Mouse (Mus musculus): ENCODE data around the gene Slfnl1. TPM values are rescaled to one million over a fixed set of nuclear protein-coding genes. Genes with fewer than 3 reads are reported as not detected.

The Slfnl1 gene
- polyA plus RNA-seq, 1 experiment from 2014 or later: not detected

DNA sequence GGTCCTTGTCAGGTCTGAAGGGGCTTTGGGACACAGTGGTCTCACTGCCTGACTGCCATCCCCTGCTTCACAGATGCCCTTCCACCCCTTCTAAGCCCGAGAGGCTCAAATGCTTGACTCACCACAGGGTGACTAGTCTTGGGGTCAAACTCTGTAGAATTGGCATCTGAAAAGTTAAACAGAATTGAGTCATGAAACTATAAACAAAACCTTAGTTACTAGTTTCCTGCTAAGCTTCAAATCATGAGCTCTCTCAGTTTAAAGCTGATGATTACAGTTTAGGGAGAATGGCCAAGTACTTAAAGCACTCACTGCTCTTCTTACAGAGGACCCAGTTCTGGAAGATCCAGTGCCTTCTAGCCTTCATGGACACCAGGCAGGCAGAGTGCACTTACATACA lies 12.9 kb downstream of the Slfnl1 start:
- Histone ChIP-seq H3K36me3 (replicated peaks) (peaks cover 68% of the 10 kb centered on the region), H3K4me1 (no peaks in the 10 kb centered on the region), H3K27ac (no peak overlapping the region), H3K9ac (no peak overlapping the region), H3K27me3 (replicated peaks) (no peaks in the 10 kb centered on the region), H3K4me2 (no peak overlapping the region), H3K4me3 (no peak overlapping the region), H3K9me3 (no peaks in the 10 kb centered on the region)
- no peak for ATAC-seq (replicated peaks)
- WGBS: 92% methylated on average over 1 of the region's 1 CpGs

DNA sequence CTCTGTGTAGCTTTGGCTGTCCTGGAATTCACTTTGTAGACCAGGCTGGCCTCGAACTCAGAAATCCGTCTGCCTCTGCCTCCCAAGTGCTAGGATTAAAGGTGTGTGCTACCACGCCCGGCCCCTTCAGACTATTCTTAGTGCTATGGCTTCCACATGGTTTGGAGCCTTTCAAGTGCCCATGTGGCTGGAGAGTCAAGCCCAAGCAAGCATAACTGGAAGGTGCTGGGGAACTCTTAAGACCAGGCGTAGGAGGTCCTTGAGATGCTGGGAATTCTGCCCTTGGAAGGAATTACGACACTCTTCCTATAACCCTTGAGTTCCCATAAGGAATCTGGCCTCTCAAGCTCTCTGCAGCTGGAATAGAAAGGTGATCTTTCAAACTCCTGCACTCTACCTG lies 24.6 kb downstream of the Slfnl1 start:
- peaks cover 59% of the 10 kb centered on the region for H3K36me3 ChIP-seq (replicated peaks)
- no peak for ATAC-seq (replicated peaks)
- 95% methylated on average over 6 of the region's 6 CpGs for WGBS
- no peak overlapping the region for H3K4me2 ChIP-seq
- no peaks in the 10 kb centered on the region for H3K27me3 ChIP-seq (replicated peaks)
- no peak overlapping the region for H3K4me3 ChIP-seq
- no peak overlapping the region for H3K9ac ChIP-seq
- no peaks in the 10 kb centered on the region for H3K4me1 ChIP-seq
- no peak overlapping the region for H3K27ac ChIP-seq
- no peaks in the 10 kb centered on the region for H3K9me3 ChIP-seq

DNA sequence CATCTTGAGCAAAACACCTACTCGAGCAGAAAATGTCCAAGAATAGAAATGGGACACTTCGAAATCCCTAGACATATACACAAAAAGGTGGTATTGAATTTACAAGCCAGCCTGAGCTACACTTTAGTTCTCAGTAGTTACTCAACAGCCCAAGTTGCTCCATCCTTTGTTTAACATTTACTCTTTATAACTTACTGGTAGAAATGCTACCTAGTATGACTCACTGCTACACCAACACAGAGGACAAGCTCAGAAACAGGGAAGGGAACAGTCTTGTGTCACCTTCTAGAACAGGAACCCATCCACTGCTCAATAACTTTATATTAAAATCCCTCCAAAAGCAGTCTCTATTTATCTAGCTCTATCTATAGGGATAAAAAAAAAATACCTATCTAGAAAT lies 33.7 kb downstream of the Slfnl1 start:
- Histone ChIP-seq H3K4me3 (no peak overlapping the region), H3K4me1 (peaks cover 21% of the 10 kb centered on the region), H3K27me3 (replicated peaks) (no peaks in the 10 kb centered on the region), H3K36me3 (replicated peaks) (no peaks in the 10 kb centered on the region), H3K9ac (no peak overlapping the region), H3K4me2 (no peak overlapping the region), H3K27ac (no peak overlapping the region), H3K9me3 (no peaks in the 10 kb centered on the region)
- no peak for ATAC-seq (replicated peaks)
- 91% methylated on average over 2 of the region's 2 CpGs for whole genome bisulfite sequencing

DNA sequence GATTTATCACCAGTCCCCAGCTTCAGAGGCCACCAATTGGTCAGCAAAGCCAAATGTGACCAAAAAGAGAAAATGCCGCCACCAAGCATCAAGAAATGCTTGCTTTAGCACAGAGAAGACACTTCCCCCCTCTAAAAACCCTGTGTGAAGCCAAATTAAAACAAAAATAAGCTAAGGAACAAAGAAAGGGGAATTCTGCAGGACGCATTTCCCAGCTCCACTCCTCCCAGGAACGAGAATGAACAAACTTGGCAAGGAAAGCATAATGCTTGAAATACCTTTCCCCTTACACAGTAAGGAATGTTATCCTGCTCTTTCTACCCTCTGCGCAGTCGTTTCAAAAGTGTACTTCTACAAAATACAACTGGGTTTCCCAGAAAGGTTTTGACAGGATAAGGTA lies 36.0 kb downstream of the Slfnl1 start:
- no peak overlapping the region for H3K27ac ChIP-seq
- WGBS: 57% methylated on average over 5 of the region's 5 CpGs
- no peaks in the 10 kb centered on the region for H3K9me3 ChIP-seq
- ATAC-seq (replicated peaks): no peak
- no peaks in the 10 kb centered on the region for H3K36me3 ChIP-seq (replicated peaks)
- peak overlapping the region; percentile 79 for H3K4me2 ChIP-seq
- H3K4me1 ChIP-seq: peaks cover 28% of the 10 kb centered on the region
- H3K4me3 ChIP-seq: no peak overlapping the region
- H3K27me3 ChIP-seq (replicated peaks): no peaks in the 10 kb centered on the region
- peak overlapping the region; percentile 27; the same call in 1 of the 2 replicates for H3K9ac ChIP-seq

DNA sequence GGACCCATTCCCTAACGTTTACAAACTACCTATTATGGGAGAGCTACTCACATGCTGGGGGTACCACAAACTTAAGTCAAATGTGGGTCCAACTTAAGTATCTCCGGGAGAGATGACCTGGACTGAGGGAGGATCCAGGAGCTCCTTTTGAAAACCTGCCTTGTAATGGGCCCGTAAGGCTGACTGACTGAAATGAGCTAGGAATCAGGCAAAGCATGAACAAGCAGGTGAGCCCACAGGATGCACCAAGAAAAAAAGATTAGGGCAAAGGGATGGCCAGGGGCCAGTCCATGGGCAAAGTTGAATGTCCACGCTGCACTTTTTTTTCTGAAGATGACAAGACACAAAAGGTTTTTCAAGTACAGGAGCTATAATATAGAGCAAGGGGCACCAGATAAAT lies 37.0 kb downstream of the Slfnl1 start:
- ATAC-seq (replicated peaks): no peak
- WGBS: 3% methylated on average over 4 of the region's 4 CpGs

GRCm38 (mm10) chr4:120569486-120570437 lies 37.7 kb downstream of the Slfnl1 start, which contains the start of gene Ctps:
Gene Ctps, minus strand, starts transcription at chr4:120570276.
- H3K4me2 ChIP-seq: peak within 1 kb of the TSS; percentile 79
- peak within 1 kb of the TSS; percentile 95 for H3K9ac ChIP-seq
- no peaks in the 10 kb centered on the region for H3K27me3 ChIP-seq (replicated peaks)
- peaks cover 28% of the 10 kb centered on the region for H3K4me1 ChIP-seq
- H3K9me3 ChIP-seq: no peaks in the 10 kb centered on the region
- WGBS: under 1% methylated on average over 88 of the region's 97 CpGs
- H3K27ac ChIP-seq: peak within 1 kb of the TSS; percentile 97
- H3K36me3 ChIP-seq (replicated peaks): no peaks in the 10 kb centered on the region
- peak within 1 kb of the TSS; percentile 81 for H3K4me3 ChIP-seq
- peak; percentile 98 for ATAC-seq (replicated peaks)

More for the DNA sequence above, 37.0 kb downstream of the Slfnl1 start:
- H3K36me3 ChIP-seq (replicated peaks): no peaks in the 10 kb centered on the region
- peaks cover 28% of the 10 kb centered on the region for H3K4me1 ChIP-seq
- H3K27ac ChIP-seq: peak overlapping the region; percentile 97
- H3K9me3 ChIP-seq: no peaks in the 10 kb centered on the region
- peak overlapping the region; percentile 79 for H3K4me2 ChIP-seq
- no peaks in the 10 kb centered on the region for H3K27me3 ChIP-seq (replicated peaks)
- H3K4me3 ChIP-seq: peak overlapping the region; percentile 81
- H3K9ac ChIP-seq: peak overlapping the region; percentile 95

GRCm38 (mm10) chr4:120570438-120571069 lies 38.5 kb downstream of the Slfnl1 start:
- WGBS: 1% methylated on average over 27 of the region's 27 CpGs
- Histone ChIP-seq H3K9me3 (no peaks in the 10 kb centered on the region), H3K36me3 (replicated peaks) (no peaks in the 10 kb centered on the region), H3K9ac (peak overlapping the region; percentile 95), H3K4me2 (peak overlapping the region; percentile 79), H3K4me1 (peaks cover 28% of the 10 kb centered on the region), H3K4me3 (peak overlapping the region; percentile 81), H3K27me3 (replicated peaks) (no peaks in the 10 kb centered on the region), H3K27ac (peak overlapping the region; percentile 97)
- peak; percentile 77 for ATAC-seq (replicated peaks)

- WGBS: 74% methylated on average over 3 of the region's 3 CpGs
- no peak for ATAC-seq (replicated peaks)
- Histone ChIP-seq H3K27ac (peak overlapping the region; percentile 97), H3K4me2 (peak overlapping the region; percentile 79), H3K4me3 (peak overlapping the region; percentile 81), H3K9ac (peak overlapping the region; percentile 95; the same call in 1 of the 2 replicates), H3K4me1 (peaks cover 28% of the 10 kb centered on the region), H3K36me3 (replicated peaks) (no peaks in the 10 kb centered on the region), H3K27me3 (replicated peaks) (no peaks in the 10 kb centered on the region), H3K9me3 (no peaks in the 10 kb centered on the region)
These were observed 39.0 kb downstream of the Slfnl1 start for GRCm38 (mm10) chr4:120571070-120571464.

DNA sequence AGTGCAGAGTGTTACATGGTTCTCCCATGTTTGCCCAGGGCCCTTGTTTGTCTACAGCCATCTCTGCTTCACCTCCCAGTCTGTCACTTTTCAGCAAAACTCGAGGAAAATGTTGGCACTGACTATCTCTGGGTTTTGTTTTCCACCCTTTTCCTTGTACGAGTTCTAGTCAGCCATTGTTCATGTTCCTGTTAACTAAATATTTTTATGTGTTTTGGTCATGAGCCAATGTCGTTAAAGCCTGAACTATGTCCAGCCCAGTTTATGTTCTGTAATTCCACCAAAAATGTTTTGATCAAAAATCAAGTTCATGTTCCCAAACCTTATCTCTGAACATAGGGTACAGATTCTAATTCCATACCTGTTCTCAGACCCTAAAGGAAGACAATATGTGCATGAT lies 39.7 kb downstream of the Slfnl1 start:
- Histone ChIP-seq H3K27ac (no peak overlapping the region), H3K27me3 (replicated peaks) (no peaks in the 10 kb centered on the region), H3K4me2 (no peak overlapping the region), H3K36me3 (replicated peaks) (no peaks in the 10 kb centered on the region), H3K4me1 (peaks cover 28% of the 10 kb centered on the region), H3K9me3 (no peaks in the 10 kb centered on the region), H3K4me3 (no peak overlapping the region), H3K9ac (no peak overlapping the region)
- no peak for ATAC-seq (replicated peaks)
- 74% methylated on average over 3 of the region's 3 CpGs for WGBS

- no peaks in the 10 kb centered on the region for H3K27me3 ChIP-seq (replicated peaks)
- no peak overlapping the region for H3K4me3 ChIP-seq
- H3K9me3 ChIP-seq: no peaks in the 10 kb centered on the region
- no peak overlapping the region for H3K9ac ChIP-seq
- WGBS: 84% methylated on average over 5 of the region's 5 CpGs
- no peak overlapping the region for H3K4me2 ChIP-seq
- no peak overlapping the region for H3K27ac ChIP-seq
- H3K4me1 ChIP-seq: no peaks in the 10 kb centered on the region
- H3K36me3 ChIP-seq (replicated peaks): no peaks in the 10 kb centered on the region
- no peak for ATAC-seq (replicated peaks)
These were observed 48.9 kb downstream of the Slfnl1 start for GRCm38 (mm10) chr4:120580894-120581293.

GRCm38 (mm10) chr4:120581711-120582110 lies 49.7 kb downstream of the Slfnl1 start:
- no peak overlapping the region for H3K9ac ChIP-seq
- no peak overlapping the region for H3K27ac ChIP-seq
- H3K4me3 ChIP-seq: no peak overlapping the region
- WGBS: 85% methylated on average over 9 of the region's 9 CpGs
- ATAC-seq (replicated peaks): no peak
- H3K27me3 ChIP-seq (replicated peaks): no peaks in the 10 kb centered on the region
- no peak overlapping the region for H3K4me2 ChIP-seq
- no peaks in the 10 kb centered on the region for H3K36me3 ChIP-seq (replicated peaks)
- H3K4me1 ChIP-seq: no peaks in the 10 kb centered on the region
- no peaks in the 10 kb centered on the region for H3K9me3 ChIP-seq
